Mouse (Mus musculus) hematopoietic multipotent progenitor cell, adult 10-12 weeks (in vitro differentiated cells): ENCODE results near the gene Zfr. TPM values are rescaled to one million over a fixed set of nuclear protein-coding genes. Genes with fewer than 3 reads are reported as not detected.

Experiments
- polyA plus RNA-seq: library from polyadenylated mRNA; stranded (reverse); fragments of >175 nt; gene quantifications from 2 replicates; pipeline ENCODE4 v1.2.3, GENCODE M21; 2012; ENCODE audit warnings: low replicate concordance

The Zfr gene
- 31.4 and 45.9 TPM in 2 replicates for polyA plus RNA-seq

DNA sequence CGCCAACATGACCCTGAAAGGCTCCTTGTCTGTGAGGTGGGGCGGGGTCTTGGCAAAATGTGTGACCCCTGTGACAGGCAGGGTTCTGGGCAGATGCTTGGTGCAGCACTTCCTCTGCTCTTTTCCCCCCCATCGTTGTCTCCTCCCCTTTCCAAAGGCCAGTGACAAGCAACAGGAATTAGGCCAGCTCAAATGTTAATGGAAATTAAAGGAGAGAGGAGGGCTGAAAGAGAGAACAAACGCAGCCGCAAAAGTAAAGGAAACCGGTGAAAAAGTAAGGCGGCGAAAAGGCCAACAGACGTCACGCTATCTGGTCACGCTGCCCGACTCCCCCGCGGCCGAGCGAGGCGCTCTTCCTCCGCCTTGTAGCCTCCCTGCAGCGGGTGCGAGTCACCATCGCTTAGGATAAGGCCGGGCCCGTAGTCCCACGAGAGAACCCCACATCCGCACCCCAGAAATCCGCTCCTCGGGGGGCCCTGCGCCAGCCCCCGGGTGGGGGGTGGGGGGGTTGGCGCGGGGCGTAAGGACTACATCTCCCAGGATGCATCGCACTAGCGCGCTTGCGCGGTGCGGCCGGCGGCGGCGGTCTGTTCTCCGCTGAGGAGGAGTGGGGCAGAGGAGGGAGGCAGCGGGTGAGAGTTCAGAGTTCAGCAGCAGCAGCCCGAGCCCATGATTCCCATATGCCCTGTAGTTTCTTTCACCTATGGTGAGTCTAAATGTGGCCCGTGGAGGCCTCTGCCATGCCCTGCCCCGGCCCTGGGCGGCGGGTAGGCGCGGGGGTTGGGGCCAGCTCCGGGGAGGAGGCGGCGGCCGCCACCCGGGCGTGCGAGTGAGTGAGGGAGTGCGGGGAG lies at the start of gene Zfr:
Zfr (plus strand) TSS at position 590 of the 851 bp plus-strand sequence.

DNA sequence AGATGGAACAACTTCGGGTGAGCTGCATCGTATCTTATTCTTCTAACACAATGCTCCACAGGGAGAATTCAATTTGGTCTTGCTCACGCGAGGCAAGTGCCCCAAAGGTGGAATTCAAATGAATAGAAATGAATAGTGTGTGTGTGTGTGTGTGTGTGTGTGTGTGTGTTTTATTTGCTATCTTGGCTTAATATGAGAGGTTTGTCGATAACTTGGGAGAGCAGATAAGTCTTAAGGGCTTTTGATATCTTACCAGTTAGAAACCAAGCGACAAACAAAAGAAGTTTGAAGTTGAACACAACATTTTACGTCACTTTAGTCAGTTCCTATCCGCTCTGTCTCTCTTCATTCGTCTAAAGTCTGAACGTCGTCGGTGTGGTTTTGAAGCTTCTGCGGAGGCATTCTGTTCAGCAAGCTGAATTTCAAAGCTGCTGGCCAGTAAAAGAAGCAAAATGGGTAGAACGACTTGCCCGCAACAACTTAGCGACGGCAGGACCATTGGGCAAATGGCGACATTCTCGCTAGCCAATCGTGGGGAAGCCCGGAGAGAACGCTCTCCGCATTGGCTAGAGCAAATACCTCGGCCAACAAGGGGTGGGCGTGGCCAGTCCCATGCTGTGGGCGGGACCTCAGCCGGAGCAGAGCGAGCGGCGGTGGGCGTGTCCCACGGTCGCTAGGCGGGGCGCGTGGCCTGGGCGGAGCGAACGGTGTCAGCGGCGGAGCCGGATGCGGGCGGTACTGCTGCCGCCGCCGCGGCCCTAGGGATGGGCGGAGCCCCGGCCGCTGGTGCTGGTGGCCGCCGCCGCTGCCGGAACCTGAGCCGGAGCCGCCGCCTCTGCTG lies 86.9 kb downstream of the Zfr start, which contains the start of gene Mtmr12:
Mtmr12 (plus strand) TSS at position 710 of the 841 bp plus-strand sequence.

Other genes starting within 250 kb of the Zfr start
- not detected in 2 replicates for gene Npr3, start 210.5 kb upstream of the Zfr start, polyA plus RNA-seq
- gene Sub1, start 120.8 kb upstream of the Zfr start, polyA plus RNA-seq, result 5.5 and 20.9 TPM in 2 replicates
- 10.9 and 16.7 TPM in 2 replicates for gene Mtmr12, start 87.2 kb downstream of the Zfr start, polyA plus RNA-seq
- 256 and 645 TPM in 2 replicates for gene Golph3, start 203.6 kb downstream of the Zfr start, polyA plus RNA-seq
- gene 1810049J17Rik, start 204.1 kb downstream of the Zfr start, polyA plus RNA-seq, result not detected in 2 replicates